Mouse (Mus musculus): ENCODE measurements at regions not wholly inside any gene's neighbourhood (a gene's known extent, or its start where the extent isn't known, plus 50 kb on each side); places are given as distances from the start of the nearest gene placed in this dataset.

DNA sequence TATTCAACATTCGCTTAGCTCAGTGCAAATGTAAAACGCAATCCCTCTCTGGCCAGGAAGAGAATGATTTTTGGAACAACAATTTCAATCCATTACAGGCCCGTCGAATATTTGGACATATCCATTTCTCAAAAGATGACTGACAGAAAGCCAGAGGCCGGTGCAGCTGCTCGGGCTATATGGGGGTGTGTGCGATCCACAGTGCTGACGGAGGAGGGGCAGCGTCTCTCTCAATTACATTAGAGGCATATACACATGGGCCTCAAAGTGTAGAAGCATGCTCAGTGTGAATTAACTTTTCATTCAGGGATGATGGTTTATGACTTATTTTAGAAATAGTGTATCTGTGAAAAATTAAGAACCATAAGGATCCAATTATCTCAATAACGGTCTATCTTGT lies 483.4 kb upstream of the Cdh4 start:
- H3K27ac ChIP-seq (replicated peaks; ENCODE audit: low read depth, low read length) = no peak overlapping the region
- no peak for TF ChIP-seq POLR2A (IDR thresholded peaks at IDR 0.05; ENCODE audit: borderline replicate concordance, extremely low read depth, insufficient read depth, insufficient read length)
- H3K27me3 ChIP-seq (ENCODE audit: control insufficient read depth, insufficient read depth, low read length) = no peaks in the 10 kb centered on the region
- H3K4me1 ChIP-seq (ENCODE audit: control insufficient read depth, insufficient read depth, low read length) = peaks cover 10% of the 10 kb centered on the region
- H3K4me3 ChIP-seq (replicated peaks; ENCODE audit: low read length) = no peak overlapping the region
- no peaks in the 10 kb centered on the region for H3K36me3 ChIP-seq (ENCODE audit: control insufficient read depth, insufficient read depth, low read length)
- no peak for ATAC-seq (ENCODE audit: low FRiP score, low read depth)
- DNase-seq (ENCODE audit: low spot score) = no peak
- no peak overlapping the region for H3K9ac ChIP-seq (ENCODE audit: low read depth, low read length, severe bottlenecking)
- WGBS = 47% methylated on average over 10 of the region's 10 CpGs
- no peak overlapping the region for H3K4me2 ChIP-seq (replicated peaks; ENCODE audit: low read depth, low read length, severe bottlenecking)
- no peaks in the 10 kb centered on the region for H3K9me3 ChIP-seq (ENCODE audit: control insufficient read depth, low read length)

DNA sequence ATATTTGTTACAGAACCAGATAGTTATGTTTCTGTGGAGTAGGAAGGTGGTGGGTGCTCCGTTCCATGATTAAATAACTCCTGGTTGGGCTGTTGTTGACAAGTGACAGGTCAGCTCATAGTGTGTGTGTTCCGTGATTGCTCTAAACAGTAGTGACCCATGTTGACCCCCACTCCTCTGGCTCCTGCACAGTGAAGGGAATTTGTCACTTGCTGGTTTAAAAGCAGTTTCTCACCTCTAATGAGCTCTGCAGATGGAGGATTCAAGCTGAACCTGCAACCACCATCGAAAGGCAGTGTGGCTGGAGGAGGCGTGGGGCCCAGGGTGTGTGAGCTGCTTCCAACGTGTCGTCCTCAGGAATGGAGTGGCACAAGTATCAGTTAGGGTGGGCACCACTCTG lies 482.6 kb upstream of the Cdh4 start:
- H3K27me3 ChIP-seq (ENCODE audit: control insufficient read depth, insufficient read depth, low read length) = no peaks in the 10 kb centered on the region
- H3K36me3 ChIP-seq (ENCODE audit: control insufficient read depth, insufficient read depth, low read length) = no peaks in the 10 kb centered on the region
- no peak overlapping the region for H3K4me2 ChIP-seq (replicated peaks; ENCODE audit: low read depth, low read length, severe bottlenecking)
- ATAC-seq (ENCODE audit: low FRiP score, low read depth) = no peak
- no peak overlapping the region for H3K27ac ChIP-seq (replicated peaks; ENCODE audit: low read depth, low read length)
- peaks cover 10% of the 10 kb centered on the region for H3K4me1 ChIP-seq (ENCODE audit: control insufficient read depth, insufficient read depth, low read length)
- WGBS = 31% methylated on average over 6 of the region's 6 CpGs
- no peak overlapping the region for H3K9ac ChIP-seq (ENCODE audit: low read depth, low read length, severe bottlenecking)
- no peaks in the 10 kb centered on the region for H3K9me3 ChIP-seq (ENCODE audit: control insufficient read depth, low read length)
- TF ChIP-seq POLR2A (IDR thresholded peaks at IDR 0.05; ENCODE audit: borderline replicate concordance, extremely low read depth, insufficient read depth, insufficient read length) = no peak
- no peak overlapping the region for H3K4me3 ChIP-seq (replicated peaks; ENCODE audit: low read length)
- no peak for DNase-seq (ENCODE audit: low spot score)

DNA sequence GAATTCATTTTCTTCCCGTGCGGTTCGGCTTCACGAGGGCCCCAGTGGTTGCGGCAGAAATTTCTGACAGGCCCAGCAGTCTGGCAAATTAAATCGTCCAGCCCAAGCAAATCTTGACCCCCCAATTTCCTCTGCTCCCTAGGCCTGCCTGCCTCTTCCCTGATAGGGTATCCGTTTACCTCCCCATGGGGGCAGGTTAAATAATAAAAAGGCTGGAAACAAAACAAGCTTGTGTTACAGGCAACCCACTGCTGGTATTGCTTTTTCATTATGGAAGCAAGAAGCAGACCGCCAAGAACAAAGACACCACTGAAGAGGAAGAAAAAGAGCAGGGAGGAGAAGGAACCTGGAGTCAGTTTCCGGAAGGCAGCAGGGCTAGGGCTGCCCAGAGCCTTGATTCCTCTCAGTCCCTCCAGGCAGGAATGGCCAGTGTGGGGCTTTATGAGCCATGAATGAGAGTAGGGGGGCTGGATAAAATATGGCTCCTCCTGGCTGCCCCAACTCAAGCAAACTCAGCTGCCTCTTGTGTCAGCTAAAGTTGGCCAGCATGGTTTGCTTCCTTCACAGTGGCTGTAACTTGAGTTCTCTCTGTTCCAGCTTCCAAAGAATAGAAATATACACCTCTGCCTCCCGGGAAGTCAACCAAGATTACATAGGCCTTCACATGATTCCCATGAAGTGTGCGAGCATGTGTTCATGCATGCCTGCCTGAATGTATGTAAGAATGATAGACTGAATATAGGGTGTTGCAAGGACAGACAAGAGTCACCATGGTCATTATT lies 474.5 kb upstream of the Cdh4 start:
- H3K4me2 ChIP-seq (replicated peaks; ENCODE audit: low read depth, low read length, severe bottlenecking) = no peak overlapping the region
- H3K27me3 ChIP-seq (ENCODE audit: control insufficient read depth, insufficient read depth, low read length) = no peaks in the 10 kb centered on the region
- H3K27ac ChIP-seq (replicated peaks; ENCODE audit: low read depth, low read length) = peak overlapping the region; percentile 72
- DNase-seq (ENCODE audit: low spot score) (no peak), ATAC-seq (ENCODE audit: low FRiP score, low read depth) (peak; percentile 81)
- TF ChIP-seq POLR2A (IDR thresholded peaks at IDR 0.05; ENCODE audit: borderline replicate concordance, extremely low read depth, insufficient read depth, insufficient read length) = no peak
- H3K9ac ChIP-seq (ENCODE audit: low read depth, low read length, severe bottlenecking) = no peak overlapping the region
- H3K36me3 ChIP-seq (ENCODE audit: control insufficient read depth, insufficient read depth, low read length) = no peaks in the 10 kb centered on the region
- no peaks in the 10 kb centered on the region for H3K9me3 ChIP-seq (ENCODE audit: control insufficient read depth, low read length)
- H3K4me1 ChIP-seq (ENCODE audit: control insufficient read depth, insufficient read depth, low read length) = peaks cover 18% of the 10 kb centered on the region
- 38% methylated on average over 11 of the region's 11 CpGs for WGBS
- no peak overlapping the region for H3K4me3 ChIP-seq (replicated peaks; ENCODE audit: low read length)

DNA sequence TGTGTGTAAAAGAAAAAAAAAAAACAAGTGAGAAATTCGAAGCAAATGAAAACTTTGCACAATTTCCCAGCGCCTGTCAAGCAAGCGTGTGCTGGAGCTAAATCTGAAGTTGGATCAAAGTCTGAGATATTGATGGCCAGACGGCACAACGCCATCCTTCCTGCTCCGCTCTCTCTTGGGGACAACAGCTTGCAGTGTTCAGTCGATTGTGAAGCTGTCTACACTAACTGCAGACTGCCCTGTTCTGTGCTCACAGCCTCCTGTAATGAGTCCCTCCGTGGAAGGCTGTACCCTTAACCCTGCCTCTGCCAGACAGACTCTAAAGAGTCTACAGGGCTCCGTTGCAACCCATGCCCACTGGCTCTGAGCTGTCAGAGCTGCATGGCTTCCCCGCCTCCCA lies 472.5 kb upstream of the Cdh4 start:
- Histone ChIP-seq H3K4me1 (ENCODE audit: control insufficient read depth, insufficient read depth, low read length) (peaks cover 18% of the 10 kb centered on the region), H3K27ac (replicated peaks; ENCODE audit: low read depth, low read length) (no peak overlapping the region), H3K9ac (ENCODE audit: low read depth, low read length, severe bottlenecking) (no peak overlapping the region), H3K4me3 (replicated peaks; ENCODE audit: low read length) (no peak overlapping the region), H3K27me3 (ENCODE audit: control insufficient read depth, insufficient read depth, low read length) (no peaks in the 10 kb centered on the region), H3K4me2 (replicated peaks; ENCODE audit: low read depth, low read length, severe bottlenecking) (no peak overlapping the region), H3K36me3 (ENCODE audit: control insufficient read depth, insufficient read depth, low read length) (no peaks in the 10 kb centered on the region), H3K9me3 (ENCODE audit: control insufficient read depth, low read length) (no peaks in the 10 kb centered on the region)
- no peak for TF ChIP-seq POLR2A (IDR thresholded peaks at IDR 0.05; ENCODE audit: borderline replicate concordance, extremely low read depth, insufficient read depth, insufficient read length)
- ATAC-seq (ENCODE audit: low FRiP score, low read depth) (no peak), DNase-seq (ENCODE audit: low spot score) (no peak)
- WGBS = 66% methylated on average over 10 of the region's 10 CpGs

DNA sequence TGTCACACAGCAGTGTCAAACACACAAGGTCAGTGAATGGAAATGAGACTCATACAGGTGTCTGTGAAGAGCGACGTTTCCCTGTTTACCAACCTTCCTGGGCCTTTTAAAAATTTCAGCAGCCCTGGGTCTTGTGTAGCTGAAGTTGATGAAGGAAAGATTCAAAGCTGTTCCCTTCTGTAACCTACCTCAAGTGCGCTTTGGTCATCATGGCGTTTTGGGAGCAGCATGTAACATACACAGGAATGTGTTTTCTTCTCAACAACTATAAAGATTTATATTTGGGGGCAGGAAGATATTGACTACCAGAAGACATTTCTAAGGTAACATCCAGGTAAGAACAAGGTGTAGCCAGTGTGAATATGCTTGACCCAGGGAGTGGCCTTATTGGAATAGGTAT lies 466.9 kb upstream of the Cdh4 start:
- Histone ChIP-seq H3K4me3 (replicated peaks; ENCODE audit: low read length) (no peak overlapping the region), H3K4me2 (replicated peaks; ENCODE audit: low read depth, low read length, severe bottlenecking) (no peak overlapping the region), H3K9me3 (ENCODE audit: control insufficient read depth, low read length) (no peaks in the 10 kb centered on the region), H3K36me3 (ENCODE audit: control insufficient read depth, insufficient read depth, low read length) (no peaks in the 10 kb centered on the region), H3K4me1 (ENCODE audit: control insufficient read depth, insufficient read depth, low read length) (no peaks in the 10 kb centered on the region), H3K9ac (ENCODE audit: low read depth, low read length, severe bottlenecking) (no peak overlapping the region), H3K27ac (replicated peaks; ENCODE audit: low read depth, low read length) (no peak overlapping the region), H3K27me3 (ENCODE audit: control insufficient read depth, insufficient read depth, low read length) (no peaks in the 10 kb centered on the region)
- no peak for DNase-seq (ENCODE audit: low spot score)
- no peak for TF ChIP-seq POLR2A (IDR thresholded peaks at IDR 0.05; ENCODE audit: borderline replicate concordance, extremely low read depth, insufficient read depth, insufficient read length)
- no peak for ATAC-seq (ENCODE audit: low FRiP score, low read depth)
- WGBS = 89% methylated on average over 4 of the region's 4 CpGs

Measured in limb, embryonic 14.5 days (tissue).